Mouse (Mus musculus) right cerebral cortex, postnatal 36 days (tissue): ENCODE data around the gene Sytl1.

Experiments
- DNase-seq, 2 experiments: peaks; one replicate each; pipeline ENCODE4 v3.0.0; 2022; ENCODE audit warnings: low spot score in 2 of 2, mixed read lengths in 1 of 2

Gene Sytl1

DNA sequence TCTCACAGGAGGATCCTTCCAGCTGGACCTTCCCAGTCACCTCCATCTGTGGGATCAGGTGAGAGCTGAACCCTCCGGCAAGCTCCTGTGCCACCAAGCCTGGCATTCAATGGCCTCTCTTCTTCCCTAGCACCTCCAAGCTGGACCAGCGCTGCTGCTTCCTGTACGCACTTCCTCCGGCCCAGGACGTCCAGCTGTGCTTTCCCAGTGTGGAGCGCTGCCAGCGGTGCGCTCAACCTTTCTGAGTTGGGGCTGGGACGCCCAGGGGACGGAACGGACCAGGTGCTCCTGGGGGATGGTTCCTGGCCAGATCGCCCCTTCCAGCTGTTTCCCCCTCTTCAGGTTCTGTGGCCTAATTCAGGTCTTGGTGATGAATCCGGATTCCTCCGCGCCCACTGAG, 15.8 kb downstream of the Sytl1 start:
- no peak for DNase-seq

DNA sequence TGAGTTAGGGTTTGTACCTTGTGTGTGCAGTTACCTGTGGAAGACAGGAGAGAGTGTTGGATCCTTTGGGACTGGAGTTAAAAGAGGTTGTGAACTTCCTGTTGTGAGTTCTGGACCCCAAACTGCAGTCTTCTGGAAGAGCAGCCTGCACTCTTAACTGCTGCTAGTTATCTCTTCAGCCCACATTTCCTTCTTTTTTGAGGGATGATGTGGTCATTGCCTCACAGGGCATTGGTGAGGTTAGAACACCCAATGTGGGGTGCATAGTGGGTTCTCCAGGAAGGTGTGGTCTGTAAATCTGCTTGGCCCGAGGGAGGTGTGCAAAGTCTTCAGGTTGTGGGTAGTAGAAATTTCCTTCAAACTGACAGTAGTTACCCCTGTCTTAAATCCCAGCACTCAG, 18.6 kb downstream of the Sytl1 start:
- no peak for DNase-seq

DNA sequence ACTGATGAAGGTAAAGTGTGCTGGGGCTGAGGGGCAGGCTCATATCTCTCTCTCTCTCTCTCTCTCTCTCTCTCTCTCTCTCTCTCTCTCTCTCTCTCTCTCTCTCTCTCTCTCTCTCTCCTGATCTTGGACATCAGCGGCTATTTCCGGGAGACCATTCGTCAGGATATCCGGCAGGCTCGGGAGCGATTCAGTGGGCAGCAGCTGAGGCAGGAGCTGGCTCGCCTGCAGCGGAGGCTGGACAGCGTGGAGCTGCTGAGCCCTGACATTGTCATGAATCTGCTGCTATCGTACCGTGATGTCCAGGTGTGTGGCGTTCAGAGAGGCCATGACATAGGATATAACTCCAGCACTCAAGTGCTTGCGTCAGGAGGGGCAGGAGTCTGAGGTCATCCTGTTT, 19.4 kb downstream of the Sytl1 start:
- no peak for DNase-seq

DNA sequence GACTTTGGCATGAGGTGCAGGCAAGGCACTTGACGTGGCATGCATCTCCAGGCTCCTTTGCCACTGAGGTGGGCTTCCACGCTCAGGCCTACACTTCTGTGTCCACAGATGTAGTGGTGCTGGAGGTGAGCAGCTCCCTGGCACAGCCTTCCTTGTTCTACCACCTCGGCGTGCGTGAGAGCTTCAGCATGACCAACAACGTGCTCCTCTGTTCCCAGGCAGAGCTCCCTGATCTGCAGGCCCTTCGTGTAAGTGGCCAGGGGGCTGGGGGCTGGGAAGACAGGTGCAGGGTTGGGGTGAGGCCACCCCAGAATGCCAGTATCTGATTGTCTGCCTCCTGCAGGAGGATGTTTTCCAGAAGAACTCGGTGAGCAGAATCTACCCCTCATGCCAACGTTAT, 20.2 kb downstream of the Sytl1 start:
- DNase-seq: no peak

GRCm38 (mm10) chr4:133241910-133242309, 21.0 kb downstream of the Sytl1 start:
- DNase-seq: no peak

GRCm38 (mm10) chr4:133240934-133241908, 21.7 kb downstream of the Sytl1 start:
- DNase-seq: peak; percentile 81 to 82

DNA sequence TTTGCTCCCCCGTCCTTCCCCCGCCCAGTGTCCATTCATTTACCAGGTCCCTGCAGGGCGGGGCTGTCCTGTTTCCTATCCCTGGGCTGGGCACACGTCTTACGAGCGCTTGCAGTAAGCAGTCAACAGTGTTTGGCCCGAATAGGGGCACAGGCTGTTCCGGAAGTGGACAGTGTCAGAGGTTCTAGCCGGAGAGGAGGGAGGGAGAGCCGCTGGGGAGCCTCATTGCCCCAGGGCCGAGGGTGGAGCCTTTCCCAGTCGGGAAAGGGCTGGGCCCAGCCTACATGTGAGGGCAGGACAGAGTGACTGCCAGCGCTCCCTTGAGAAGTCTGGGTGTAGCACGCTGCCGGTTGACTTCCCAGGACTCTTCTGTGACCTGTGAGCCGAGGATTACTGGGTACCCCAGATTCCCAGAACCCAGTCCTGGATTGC, 22.4 kb downstream of the Sytl1 start, which contains the start of gene Map3k6:
Map3k6 (plus strand) TSS at position 329 of the 432 bp plus-strand sequence.
- DNase-seq: peak in 1 of 2 experiments; percentile 30

DNA sequence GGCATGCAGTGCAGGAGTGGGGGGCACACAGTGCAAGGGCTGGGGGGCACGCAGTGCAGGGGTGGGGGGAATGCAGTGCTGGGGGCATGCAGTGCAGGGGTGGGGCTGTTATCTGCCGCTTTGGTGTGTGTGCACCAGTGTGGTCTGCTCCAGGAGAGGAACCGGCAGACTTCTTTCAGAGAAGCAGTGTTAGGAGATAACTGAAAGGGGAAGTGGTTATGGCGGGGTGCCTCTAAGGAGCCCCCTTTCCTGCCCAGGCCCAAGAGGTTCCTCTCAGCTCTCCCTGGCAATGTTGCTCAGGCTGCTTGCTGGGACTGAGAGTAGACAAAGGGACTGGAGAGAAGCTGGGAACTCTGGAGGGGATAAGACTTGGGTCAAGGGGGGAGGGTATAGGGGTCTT, 25.0 kb downstream of the Sytl1 start:
- no peak for DNase-seq

DNA sequence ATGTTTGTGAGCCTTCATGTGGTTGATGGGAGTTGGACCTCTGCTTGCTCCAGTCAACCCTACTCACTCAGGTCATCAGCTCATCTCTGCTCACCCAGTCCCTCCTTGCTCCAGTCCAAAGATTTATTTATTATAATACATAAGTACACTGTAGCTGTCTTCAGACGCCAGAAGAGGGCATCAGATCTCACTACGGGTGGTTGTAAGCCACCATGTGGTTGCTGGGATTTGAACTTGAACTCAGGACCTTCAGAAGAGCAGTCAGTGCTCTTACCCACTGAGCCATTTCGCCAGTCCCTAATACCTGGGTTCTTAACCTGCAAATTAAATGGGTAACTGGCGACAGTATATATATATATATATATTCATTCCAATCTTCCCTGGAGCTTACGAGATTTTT, 27.5 kb downstream of the Sytl1 start:
- no peak for DNase-seq

GRCm38 (mm10) chr4:133234771-133235170, 28.1 kb downstream of the Sytl1 start:
- no peak for DNase-seq

DNA sequence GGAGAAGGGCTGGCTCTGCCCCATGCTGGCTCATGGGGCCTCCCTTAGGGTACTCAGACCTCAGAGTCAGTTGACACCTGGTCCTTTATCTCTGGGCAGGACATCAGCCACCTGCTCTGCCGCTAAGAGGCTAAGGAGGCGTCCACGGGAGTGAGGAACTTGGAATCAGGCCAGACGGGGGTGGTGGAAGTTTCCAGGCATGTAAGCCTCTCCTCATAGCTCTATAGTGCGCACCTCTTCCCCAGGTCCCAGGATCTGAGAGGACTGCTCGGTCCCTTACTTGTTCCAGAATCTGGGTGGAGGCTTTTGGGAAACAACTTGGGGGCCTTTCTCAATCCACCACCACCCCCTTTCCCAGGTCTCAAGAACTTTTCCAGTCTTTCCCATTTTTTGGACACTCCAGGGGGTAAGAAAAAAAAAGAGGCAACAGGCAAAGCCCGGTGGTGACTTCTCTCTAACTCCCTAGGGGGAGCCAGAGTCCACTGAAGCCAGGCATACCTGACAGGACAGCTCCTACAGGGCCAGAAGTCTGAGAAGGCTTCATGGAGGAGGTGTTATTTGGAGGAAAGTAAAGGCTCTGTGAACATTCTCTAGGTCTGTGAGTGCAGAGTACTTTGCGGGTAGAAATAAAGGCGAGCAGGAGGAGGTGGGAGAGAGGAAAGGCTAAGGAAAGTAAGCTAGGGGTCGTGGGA, 29.5 kb downstream of the Sytl1 start:
- DNase-seq: no peak

DNA sequence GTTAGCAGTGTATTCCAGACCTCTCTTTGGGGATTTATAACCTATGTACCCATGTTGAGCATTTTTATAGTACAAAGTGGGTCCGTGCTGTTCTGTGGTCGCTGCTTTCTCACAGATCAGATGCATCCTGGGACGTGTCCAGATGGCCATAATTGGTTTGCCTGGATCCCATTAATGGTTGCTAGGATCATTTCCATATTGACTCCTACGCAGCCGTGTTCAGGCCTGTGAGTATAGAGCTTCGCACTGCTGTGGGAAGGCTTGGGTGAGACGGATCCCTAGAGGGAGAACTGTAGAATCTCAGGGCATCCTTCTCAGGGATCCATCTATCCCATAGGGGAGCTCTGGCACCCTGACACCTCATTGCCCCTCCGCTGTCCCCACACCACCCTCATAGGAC, 33.3 kb downstream of the Sytl1 start:
- DNase-seq: no peak

DNA sequence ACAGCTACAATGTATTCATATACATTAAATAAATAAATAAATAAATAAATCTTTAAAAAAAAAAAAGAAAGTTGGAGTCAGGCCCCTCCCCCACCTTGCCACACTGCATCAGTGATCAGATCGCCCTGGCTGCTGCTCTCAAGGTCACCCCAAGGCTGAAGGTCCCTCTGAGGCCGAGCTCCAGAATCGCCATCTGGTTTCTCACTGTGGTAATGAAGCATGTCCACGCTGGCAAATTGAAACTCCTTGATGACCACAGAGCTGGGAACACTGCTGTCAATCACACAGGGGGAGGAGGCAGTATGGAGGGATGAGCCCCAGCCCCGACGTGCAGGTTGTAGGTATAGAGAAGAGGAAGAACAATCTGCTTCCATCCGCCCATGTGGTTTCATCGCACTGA, 35.3 kb downstream of the Sytl1 start:
- DNase-seq: no peak

DNA sequence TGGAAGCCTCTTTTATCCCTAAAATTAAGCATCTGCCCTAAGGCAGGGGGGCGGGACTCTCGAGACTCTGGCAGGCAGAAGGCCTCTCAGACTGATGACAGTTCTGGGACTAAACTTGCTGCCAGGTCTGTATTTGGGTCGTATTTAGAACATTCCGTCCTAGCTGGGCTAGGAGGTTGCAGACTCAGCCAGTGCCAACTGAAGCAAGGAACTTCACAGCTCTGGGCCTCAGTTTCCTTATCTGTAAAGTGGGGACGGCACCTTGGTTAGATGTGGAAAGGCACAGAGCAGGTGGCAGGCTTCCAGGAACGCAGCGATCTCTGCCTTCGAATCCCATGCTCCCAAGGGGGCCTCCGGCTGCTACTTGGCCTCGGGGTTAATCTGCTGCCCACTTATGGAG, 36.8 kb downstream of the Sytl1 start:
- no peak for DNase-seq

- no peak for DNase-seq
These were observed 39.0 kb downstream of the Sytl1 start for GRCm38 (mm10) chr4:133223875-133224274.

DNA sequence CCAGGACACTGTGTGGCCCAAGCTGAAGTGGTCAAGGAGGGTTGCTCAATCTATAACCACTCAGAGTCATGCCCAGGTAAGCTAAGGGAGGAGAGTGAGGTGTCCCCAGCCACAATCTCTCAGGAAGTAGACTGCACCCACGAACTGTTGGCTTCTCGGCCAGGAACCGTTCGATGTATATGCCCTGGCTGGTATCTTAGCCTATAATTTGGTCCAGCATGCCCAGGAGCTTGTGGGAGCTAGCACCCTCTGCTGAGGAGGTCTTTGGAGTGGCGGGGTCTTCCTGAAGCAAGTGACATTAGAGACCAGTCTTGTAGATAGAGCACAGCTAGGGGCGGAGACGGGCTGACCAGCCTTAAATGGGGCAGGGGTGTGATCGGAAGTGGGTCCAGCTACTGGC, 41.2 kb downstream of the Sytl1 start:
- DNase-seq: no peak

DNA sequence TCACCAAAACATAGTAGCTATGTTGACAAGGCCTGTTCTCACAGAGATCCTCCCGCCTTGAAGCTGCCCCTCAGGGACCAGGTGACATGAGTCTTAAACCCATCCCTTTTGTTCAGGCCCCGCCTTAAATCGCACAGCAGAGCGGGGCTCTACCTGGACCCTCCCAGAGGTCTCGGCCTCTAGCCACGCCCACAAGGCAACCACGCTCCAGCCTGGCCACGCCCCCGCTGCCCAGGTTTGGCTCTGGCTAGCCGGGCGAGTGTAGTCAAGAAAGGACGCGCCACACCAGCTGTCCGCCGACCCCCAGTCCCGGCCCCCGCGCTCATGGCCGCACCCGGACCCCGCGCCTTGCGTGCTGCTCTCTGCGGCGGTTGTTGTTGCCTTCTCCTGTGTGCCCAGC, 42.3 kb downstream of the Sytl1 start:
- no peak for DNase-seq

DNA sequence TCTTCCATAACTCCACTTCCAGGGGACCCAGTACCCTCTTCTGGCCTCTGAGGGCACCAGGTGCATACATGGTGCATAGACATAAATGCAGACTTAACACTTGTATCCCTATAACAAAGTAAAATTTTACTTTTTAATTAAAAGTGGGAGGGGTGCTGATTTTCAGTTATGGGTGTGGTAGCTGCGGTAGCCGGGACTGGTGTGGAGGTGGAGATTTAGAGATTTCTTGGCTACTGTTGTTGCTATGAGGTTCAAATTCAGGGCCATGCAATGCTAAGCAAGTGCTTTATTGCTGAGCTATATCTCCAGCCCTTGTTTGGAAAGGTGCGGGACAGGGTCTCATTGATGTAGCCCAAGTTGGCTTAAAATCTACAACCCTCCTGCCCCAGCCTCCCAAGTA, 44.2 kb downstream of the Sytl1 start:
- no peak for DNase-seq

DNA sequence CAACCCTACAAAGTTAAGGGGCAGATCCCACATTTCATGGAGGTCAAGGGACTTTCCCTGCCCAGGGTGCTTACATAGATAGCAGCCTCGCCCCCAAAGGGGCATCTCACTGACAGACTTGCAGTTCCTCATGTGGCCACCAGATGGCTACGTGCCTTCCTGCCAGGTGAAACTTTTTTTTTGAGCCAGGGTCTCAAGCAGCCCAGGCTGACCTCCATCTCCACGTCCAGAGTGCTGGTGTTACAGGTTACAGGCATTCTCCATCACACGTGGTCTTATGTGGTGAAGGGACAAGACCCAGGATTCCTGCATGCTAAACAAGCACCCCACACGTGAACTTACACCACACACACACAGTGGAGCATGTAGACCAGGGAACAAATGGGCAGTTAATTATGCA, 45.3 kb downstream of the Sytl1 start:
- no peak for DNase-seq

- DNase-seq: no peak
These were observed 49.3 kb downstream of the Sytl1 start for GRCm38 (mm10) chr4:133213661-133214060.

- peak in 1 of 2 experiments; percentile 55 for DNase-seq
These were observed 49.7 kb downstream of the Sytl1 start for GRCm38 (mm10) chr4:133213268-133213590.

DNA sequence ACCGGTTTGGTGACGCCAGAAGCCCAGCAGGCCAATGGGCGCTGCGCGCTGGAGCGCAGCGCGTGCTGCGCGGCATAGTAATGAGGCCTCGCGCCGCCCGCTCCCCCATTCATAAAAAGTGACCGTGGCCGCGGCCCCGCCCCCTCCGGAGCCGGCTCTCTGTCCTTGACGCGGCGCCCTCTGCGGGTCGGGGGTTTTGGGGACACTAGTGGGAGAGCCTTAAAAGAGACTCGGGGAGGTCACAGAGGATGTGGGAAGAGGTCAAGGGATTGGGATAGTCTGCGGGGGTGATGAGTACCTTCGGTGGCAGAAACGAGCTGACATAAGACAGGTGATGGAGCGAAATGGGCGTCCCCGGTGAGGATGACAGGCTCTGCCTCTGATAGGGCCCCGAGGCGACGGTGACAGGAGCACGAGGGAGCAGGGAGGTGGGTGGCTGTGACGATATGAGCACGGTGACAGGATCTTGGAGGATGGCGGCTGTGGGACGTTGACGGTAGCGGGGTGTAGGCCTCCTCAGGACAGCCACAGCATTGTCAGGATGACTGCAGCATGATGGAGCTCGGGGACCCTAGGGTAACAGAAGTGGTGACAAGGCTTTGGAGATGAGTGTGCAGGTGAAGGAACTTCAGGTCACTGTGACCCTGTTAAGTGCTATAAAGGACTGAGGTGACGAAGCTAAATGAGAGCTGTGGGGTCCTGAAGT, 50.2 kb downstream of the Sytl1 start:
- DNase-seq: peak; percentile 68 to 74
